Mouse (Mus musculus) spleen, adult 2 months (tissue): Measurements from ENCODE around the gene Sart1. TPM values are rescaled to one million over a fixed set of nuclear protein-coding genes. Genes with fewer than 3 reads are reported as not detected.

Experiments
- DNase-seq, 2 experiments: peaks; one replicate each; pipeline versions ENCODE4 v3.0.0 to v3.0.0-alpha.2; 2012 to 2021; ENCODE audit warnings: low spot score in 2 of 2, low read depth in 1 of 2
- H3K27ac ChIP-seq: fragments of 200-500 bp; 2 replicates; pipeline ENCODE4 v1.5.1; 2012; ENCODE audit warnings: low read length, inconsistent platforms; ENCODE audit not compliant: insufficient read depth
- H3K27me3 ChIP-seq: fragments of 200-500 bp; 2 replicates; pipeline ENCODE4 v1.6.1; 2012; ENCODE audit warnings: mild to moderate bottlenecking, moderate library complexity, low read length, inconsistent platforms; ENCODE audit not compliant: control insufficient read depth, insufficient read depth
- H3K36me3 ChIP-seq: fragments of 200-500 bp; 2 replicates; pipeline ENCODE4 v1.6.1; 2012; ENCODE audit warnings: mild to moderate bottlenecking, low read length, inconsistent platforms; ENCODE audit not compliant: control insufficient read depth, insufficient read depth
- H3K4me1 ChIP-seq: fragments of 200-500 bp; 2 replicates; pipeline ENCODE4 v1.6.1; 2011; ENCODE audit warnings: inconsistent platforms; ENCODE audit not compliant: control insufficient read depth, insufficient read depth, insufficient read length
- H3K4me3 ChIP-seq: fragments of 200-500 bp; 2 replicates; pipeline ENCODE4 v1.5.1; 2011; ENCODE audit warnings: mild to moderate bottlenecking, inconsistent platforms; ENCODE audit not compliant: insufficient read depth, insufficient read length; ENCODE audit errors: extremely low read depth
- CTCF ChIP-seq: fragments of 200-500 bp; IDR thresholded peaks from 2 replicates; pipeline ENCODE4 v1.5.1; 2011; ENCODE audit warnings: mild to moderate bottlenecking, inconsistent platforms; ENCODE audit not compliant: insufficient read depth, insufficient read length, insufficient replicate concordance; ENCODE audit errors: extremely low read depth
- POLR2A ChIP-seq: fragments of 200-500 bp; IDR thresholded peaks from 2 replicates; pipeline ENCODE4 v1.6.1; 2011; ENCODE audit warnings: low read depth, low read length, inconsistent platforms
- WGBS: fragments of 180-500 bp; shearing (Covaris S2); methylation state at CpG from one replicate; pipeline ENCODE4 v1.1.7; 2018; 5-methylcytosine and 5-hydroxymethylcytosine counted together
- polyA plus RNA-seq: library from polyadenylated mRNA; depleted of rRNA; stranded (reverse); fragments of >200 nt; gene quantifications from 2 replicates; pipeline ENCODE4 v1.2.3, GENCODE M21; 2012

Gene Sart1
- polyA plus RNA-seq, 1 experiment: 19.2 TPM

DNA sequence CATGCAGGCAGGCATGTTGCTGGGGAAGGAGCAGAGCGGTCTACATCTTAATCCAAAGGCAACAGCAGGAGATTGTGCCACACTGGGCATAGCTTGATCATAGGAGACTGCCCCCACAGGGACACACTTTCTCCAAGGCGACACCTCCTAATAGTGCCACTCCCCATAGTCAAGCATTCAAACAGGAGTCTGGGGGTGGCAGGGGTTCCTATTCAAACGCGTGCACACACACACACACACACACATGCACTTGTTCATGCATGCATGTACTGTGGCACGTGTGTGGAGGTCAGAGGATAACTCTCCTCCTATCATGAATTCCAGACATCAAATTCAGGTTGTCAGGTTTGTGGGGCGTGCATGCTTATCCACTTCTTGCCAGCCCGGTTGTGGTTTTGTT lies 15.8 kb downstream of the Sart1 start:
- Histone ChIP-seq H3K36me3 (peaks cover 20% of the 10 kb centered on the region), H3K27ac (no peak overlapping the region), H3K27me3 (no peaks in the 10 kb centered on the region), H3K4me3 (no peak overlapping the region), H3K4me1 (no peaks in the 10 kb centered on the region)
- 91% methylated on average over 7 of the region's 7 CpGs for WGBS
- no peak for TF ChIP-seq CTCF
- no peak for TF ChIP-seq POLR2A
- DNase-seq: no peak

DNA sequence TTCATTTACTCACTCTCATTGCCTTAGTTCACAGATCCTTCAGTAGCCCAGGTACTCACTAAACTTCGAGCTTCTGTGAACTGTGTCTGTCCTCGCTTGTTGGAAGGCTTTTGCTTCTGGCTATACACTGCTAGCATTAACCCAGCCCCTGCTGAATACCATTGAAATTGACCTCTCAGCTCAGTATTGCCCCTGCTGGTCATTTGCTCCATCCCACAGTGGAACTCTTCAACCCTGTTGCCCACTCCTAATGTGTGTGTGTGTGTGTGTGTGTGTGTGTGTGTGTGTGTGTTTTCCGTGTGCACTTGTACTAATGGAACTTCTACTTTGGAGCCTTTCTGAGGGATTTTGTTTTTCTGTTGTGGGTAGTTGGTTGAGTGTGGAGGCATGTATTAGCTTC lies 17.6 kb downstream of the Sart1 start:
- TF ChIP-seq CTCF: no peak
- TF ChIP-seq POLR2A: no peak
- Histone ChIP-seq H3K27ac (no peak overlapping the region), H3K4me1 (peaks cover 4% of the 10 kb centered on the region), H3K4me3 (no peak overlapping the region), H3K27me3 (no peaks in the 10 kb centered on the region), H3K36me3 (peaks cover 20% of the 10 kb centered on the region)
- 84% methylated on average over 3 of the region's 3 CpGs for WGBS
- no peak for DNase-seq

DNA sequence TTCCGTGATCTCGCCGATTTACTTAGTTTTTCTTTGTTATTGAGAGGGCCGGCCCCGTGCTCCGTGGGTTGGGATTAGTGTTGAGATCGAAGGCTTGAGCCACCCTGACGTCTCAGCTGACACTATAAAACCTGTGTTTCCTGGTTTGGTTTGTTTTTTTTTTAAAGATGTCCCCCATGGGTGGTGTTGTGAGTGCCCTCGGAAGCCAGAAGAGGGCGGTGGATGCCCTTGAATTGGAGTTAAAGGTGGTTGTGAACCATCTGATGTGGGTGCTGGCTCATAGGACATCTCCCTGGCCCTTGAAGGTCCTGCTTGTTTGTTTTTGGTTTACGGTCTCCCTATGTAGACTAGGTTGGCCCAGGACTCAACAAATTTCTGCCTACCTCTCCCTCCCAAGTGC lies 21.0 kb downstream of the Sart1 start:
- no peaks in the 10 kb centered on the region for H3K27me3 ChIP-seq
- WGBS: 10% methylated on average over 11 of the region's 11 CpGs
- TF ChIP-seq CTCF (peak; percentile 7; the same call in 1 of the 2 replicates), POLR2A (no peak)
- peak overlapping the region; percentile 99 for H3K27ac ChIP-seq
- no peak for DNase-seq
- H3K4me1 ChIP-seq: peaks cover 4% of the 10 kb centered on the region
- peak overlapping the region; percentile 100 for H3K4me3 ChIP-seq
- peaks cover 24% of the 10 kb centered on the region for H3K36me3 ChIP-seq

DNA sequence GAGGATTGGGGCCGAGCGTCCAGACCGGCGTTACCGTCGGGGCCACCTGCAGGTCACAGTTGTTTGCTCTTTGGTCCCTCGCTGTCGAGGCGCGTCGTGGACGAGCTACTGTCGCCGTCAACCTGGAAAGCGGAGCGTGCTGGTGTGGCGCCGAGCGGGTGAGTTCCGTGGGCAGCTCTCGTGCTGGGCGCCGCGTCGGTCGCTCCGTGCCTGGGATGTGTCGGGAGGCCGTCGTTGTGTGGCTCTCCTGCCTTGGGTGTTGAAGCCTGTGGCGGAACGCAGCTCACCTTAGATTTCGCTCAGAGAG lies 21.5 kb downstream of the Sart1 start, which contains the start of gene Banf1:
Banf1 (minus strand) TSS at position 116 of the 307 bp plus-strand sequence.
- H3K27ac ChIP-seq: peak within 1 kb of the TSS; percentile 99
- WGBS: 2% methylated on average over 33 of the region's 33 CpGs
- no peak for DNase-seq
- H3K27me3 ChIP-seq: no peaks in the 10 kb centered on the region
- TF ChIP-seq CTCF (no peak), POLR2A (no peak)
- peak within 1 kb of the TSS; percentile 100 for H3K4me3 ChIP-seq
- H3K4me1 ChIP-seq: peaks cover 4% of the 10 kb centered on the region
- peaks cover 24% of the 10 kb centered on the region for H3K36me3 ChIP-seq

DNA sequence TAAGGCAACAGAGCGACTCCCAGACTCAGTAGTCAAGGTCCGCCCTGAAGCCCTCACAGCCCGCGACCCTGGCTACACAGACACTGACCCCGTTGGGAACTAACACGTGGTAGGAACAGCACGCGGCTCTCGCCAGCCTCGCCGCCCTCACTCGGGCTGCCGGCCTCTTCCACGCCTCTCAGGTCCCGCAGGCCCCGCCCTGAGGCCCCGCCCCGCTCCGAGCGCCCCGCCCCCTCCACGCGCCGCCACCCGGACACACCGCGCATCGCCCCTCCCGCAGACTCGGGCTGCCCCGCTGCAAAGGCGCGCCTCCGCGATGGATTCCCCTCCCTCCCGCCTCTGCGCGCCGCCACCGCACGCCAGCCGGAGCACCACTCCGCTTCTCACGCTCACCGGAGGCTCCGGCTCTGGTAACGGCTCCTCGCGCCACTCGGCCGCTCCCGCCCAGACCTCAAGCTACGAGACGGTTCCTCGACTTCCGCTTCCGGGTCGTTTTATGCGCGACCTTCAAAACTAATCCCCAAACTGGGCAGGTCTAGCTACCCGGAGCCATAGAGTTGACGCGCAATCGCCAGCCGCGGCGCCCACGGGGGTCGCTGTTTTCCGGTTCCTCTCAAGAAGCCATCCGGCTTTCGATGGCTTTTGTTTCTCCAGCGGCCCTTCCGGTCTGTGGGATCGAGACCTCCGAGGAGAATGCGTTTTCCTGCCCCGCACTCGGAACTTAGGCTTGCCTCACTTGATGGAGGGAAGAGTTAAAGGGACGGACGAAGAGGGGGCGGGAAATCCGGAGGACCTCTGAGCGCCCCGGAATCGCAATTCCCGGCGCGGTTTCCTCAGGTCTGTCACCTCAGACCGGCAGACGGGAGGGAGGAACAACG lies 22.1 kb downstream of the Sart1 start, which contains the start of gene Eif1ad:
Eif1ad (plus strand) TSS at position 567 of the 878 bp plus-strand sequence.
- Histone ChIP-seq H3K4me1 (peaks cover 4% of the 10 kb centered on the region), H3K27me3 (no peaks in the 10 kb centered on the region), H3K4me3 (peak within 1 kb of the TSS; percentile 100), H3K36me3 (peaks cover 24% of the 10 kb centered on the region), H3K27ac (peak within 1 kb of the TSS; percentile 99)
- peak; percentile 86 to 98 for DNase-seq
- WGBS: under 1% methylated on average over 68 of the region's 92 CpGs
- TF ChIP-seq POLR2A: 0 out of 2 replicates have a peak, but pooled peaks have one; percentile 23
- peak; percentile 42; the same call in 1 of the 2 replicates for TF ChIP-seq CTCF

DNA sequence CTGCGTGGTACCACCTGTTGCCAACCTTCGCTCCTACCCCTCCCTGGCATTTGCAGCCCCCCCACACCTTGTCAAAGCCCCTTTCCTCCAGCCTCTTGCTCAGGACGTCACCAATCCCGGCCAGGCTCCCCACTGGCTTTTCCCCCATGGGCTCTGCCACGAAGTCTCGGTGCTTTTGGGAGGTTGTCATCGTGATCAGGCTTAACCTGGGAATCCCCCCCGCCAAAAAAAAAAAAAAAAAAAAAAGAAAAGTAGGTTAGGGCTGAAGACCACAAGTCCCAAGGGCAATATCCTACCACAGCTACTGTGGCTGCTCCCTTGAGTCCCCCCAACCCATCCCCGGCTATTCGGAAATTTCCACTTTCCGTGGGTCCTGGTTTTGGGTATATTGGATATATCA lies 22.8 kb downstream of the Sart1 start:
- TF ChIP-seq POLR2A (no peak), CTCF (no peak)
- Histone ChIP-seq H3K36me3 (peaks cover 21% of the 10 kb centered on the region), H3K27me3 (no peaks in the 10 kb centered on the region), H3K4me3 (peak overlapping the region; percentile 100), H3K4me1 (peaks cover 4% of the 10 kb centered on the region), H3K27ac (peak overlapping the region; percentile 36; the same call in 1 of the 2 replicates)
- no peak for DNase-seq
- 5% methylated on average over 11 of the region's 11 CpGs for WGBS

DNA sequence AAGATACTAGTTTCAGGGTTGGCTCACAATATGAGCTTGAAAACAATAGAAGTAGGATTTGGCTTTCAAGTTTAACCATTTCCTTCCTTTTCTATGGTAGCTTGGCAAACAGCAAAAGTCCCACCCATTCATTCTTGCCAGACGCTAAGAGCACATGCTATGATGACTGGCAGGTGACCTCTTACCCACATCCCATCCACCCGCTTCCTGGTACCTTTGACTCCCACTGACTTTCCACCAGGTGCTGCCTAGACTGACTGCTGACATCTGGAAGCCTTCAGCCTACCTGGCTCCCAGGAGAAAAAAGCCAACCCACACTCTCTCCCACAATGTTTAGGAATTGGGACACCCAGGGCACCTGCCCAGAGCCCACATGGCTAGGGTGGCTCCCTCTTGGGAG lies 24.4 kb downstream of the Sart1 start:
- Histone ChIP-seq H3K36me3 (peaks cover 10% of the 10 kb centered on the region), H3K4me3 (no peak overlapping the region), H3K27me3 (no peaks in the 10 kb centered on the region), H3K4me1 (peaks cover 4% of the 10 kb centered on the region), H3K27ac (no peak overlapping the region)
- TF ChIP-seq POLR2A (no peak), CTCF (no peak)
- 53% methylated on average over 2 of the region's 2 CpGs for WGBS
- DNase-seq: no peak
